Mouse (Mus musculus) neural tube, embryonic 13.5 days (tissue): ENCODE results near the gene Myo1c. TPM values are rescaled to one million over a fixed set of nuclear protein-coding genes. Genes with fewer than 3 reads are reported as not detected.

ENCODE experiments used
- ATAC-seq: fragments of 200-750 bp; cut with Nextera tagmentation; 2 replicates; pipeline ENCODE4 v1.8.0; 2017; ENCODE audit warnings: low read depth, mild to moderate bottlenecking, moderate TSS enrichment, moderate library complexity
- H3K27ac ChIP-seq: fragments of 300-500 bp; sonication (generic); replicated peaks from 2 replicates; pipeline ENCODE4 v1.5.1; 2015; ENCODE audit warnings: moderate library complexity, mild to moderate bottlenecking, inconsistent platforms
- H3K27me3 ChIP-seq: fragments of 300-500 bp; sonication (generic); 2 replicates; pipeline ENCODE4 v1.6.1; 2015; ENCODE audit warnings: mild to moderate bottlenecking, inconsistent platforms
- H3K36me3 ChIP-seq: fragments of 300-500 bp; sonication (generic); 2 replicates; pipeline ENCODE4 v1.6.1; 2015; ENCODE audit warnings: mild to moderate bottlenecking, inconsistent platforms
- H3K4me1 ChIP-seq: fragments of 300-500 bp; sonication (generic); replicated peaks from 2 replicates; pipeline ENCODE4 v1.6.1; 2015; ENCODE audit warnings: inconsistent platforms
- H3K4me2 ChIP-seq: fragments of 300-500 bp; sonication (generic); 2 replicates; pipeline ENCODE4 v1.6.1; 2015; ENCODE audit warnings: inconsistent platforms, mild to moderate bottlenecking, moderate library complexity
- H3K4me3 ChIP-seq: fragments of 300-500 bp; sonication (generic); 2 replicates; pipeline ENCODE4 v1.5.1; 2015; ENCODE audit warnings: mild to moderate bottlenecking, inconsistent platforms
- H3K9ac ChIP-seq: fragments of 300-500 bp; sonication (generic); 2 replicates; pipeline ENCODE4 v1.6.1; 2015; ENCODE audit warnings: moderate library complexity, mild to moderate bottlenecking, inconsistent platforms
- H3K9me3 ChIP-seq: fragments of 300-500 bp; sonication (generic); 2 replicates; pipeline ENCODE4 v1.6.1; 2016; ENCODE audit warnings: inconsistent platforms
- WGBS: fragments of 180-500 bp; shearing (Covaris S2); methylation state at CpG from one replicate; pipeline ENCODE4 v1.1.7; 2015; 5-methylcytosine and 5-hydroxymethylcytosine counted together
- polyA plus RNA-seq: library from polyadenylated mRNA; unstranded; fragments of >200 nt; fragmentation: Nextera tagmentation; extraction: Ambion mirVana; gene quantifications from 2 replicates; pipeline ENCODE4 v1.2.1, GENCODE M21; 2015

The Myo1c gene
- polyA plus RNA-seq, 1 experiment from 2014 or later = 10.7 TPM

DNA sequence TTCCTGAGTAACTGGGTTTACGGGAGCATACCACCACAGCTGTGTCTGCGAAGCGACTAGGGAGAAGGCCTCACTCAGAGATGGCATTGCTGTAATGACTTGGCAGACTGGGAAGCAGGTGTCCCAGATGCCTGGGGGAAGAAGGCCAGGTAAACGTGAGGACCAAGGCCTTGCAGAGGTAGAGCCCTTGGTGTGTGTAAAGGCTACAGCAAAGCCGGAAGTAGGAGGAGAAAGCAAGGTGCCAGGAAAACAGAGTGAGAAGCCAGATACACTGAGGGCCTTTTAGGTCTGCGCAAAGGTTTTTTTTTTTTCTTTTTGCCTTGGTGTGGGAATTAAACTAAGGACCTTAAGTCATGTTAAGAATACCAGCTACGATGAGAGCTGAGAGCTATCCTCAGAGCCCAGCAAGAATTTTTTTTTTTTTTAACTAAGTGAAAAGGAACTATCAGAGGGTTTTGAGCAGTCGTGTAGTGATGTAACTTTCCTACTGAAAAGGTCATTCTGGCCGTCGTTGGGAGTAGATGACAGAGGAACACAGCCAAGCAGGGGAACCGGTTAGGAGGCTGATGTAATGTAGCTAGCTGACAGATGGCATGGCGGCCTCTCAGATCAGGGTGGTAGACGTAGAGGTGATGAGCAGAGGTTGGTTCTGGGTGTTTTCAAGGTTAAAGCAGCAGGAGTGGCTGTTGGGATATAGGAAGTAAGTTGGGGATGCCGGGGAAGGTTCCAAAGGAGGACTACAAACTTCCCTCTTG, 8.9 kb downstream of the Myo1c start:
- Histone ChIP-seq H3K9ac (no peak overlapping the region), H3K4me2 (no peak overlapping the region), H3K27me3 (peaks cover 27% of the 10 kb centered on the region), H3K9me3 (no peaks in the 10 kb centered on the region), H3K36me3 (peaks cover 21% of the 10 kb centered on the region; the same call in 1 of the 2 replicates), H3K4me3 (no peak overlapping the region), H3K4me1 (peaks cover 27% of the 10 kb centered on the region), H3K27ac (no peak overlapping the region)
- 83% methylated on average over 14 of the region's 14 CpGs for WGBS
- ATAC-seq = no peak

DNA sequence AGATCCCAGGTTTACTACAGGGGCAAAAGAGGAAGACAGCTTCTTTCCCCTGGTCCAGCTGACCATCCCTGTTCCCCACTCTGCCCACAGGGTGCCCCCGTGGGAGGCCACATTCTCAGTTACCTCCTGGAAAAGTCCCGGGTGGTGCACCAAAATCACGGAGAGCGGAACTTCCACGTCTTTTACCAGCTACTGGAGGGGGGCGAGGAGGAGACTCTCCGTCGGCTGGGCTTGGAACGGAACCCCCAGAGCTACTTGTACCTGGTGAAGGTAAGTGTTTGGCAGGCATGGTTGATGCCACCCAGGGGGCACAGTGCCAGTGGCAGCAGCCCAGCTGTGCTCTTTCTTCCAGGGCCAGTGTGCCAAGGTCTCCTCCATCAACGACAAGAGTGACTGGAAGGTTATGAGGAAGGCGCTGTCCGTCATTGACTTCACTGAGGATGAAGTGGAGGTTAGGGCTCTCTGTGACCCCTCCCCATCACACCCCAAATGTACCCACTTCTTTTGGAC, 9.8 kb downstream of the Myo1c start:
- no peak for ATAC-seq
- Histone ChIP-seq H3K27ac (no peak overlapping the region), H3K4me1 (peaks cover 20% of the 10 kb centered on the region), H3K9ac (no peak overlapping the region), H3K4me3 (no peak overlapping the region), H3K27me3 (peaks cover 18% of the 10 kb centered on the region), H3K4me2 (no peak overlapping the region), H3K36me3 (peaks cover 21% of the 10 kb centered on the region; the same call in 1 of the 2 replicates), H3K9me3 (no peaks in the 10 kb centered on the region)
- WGBS = 91% methylated on average over 12 of the region's 12 CpGs

DNA sequence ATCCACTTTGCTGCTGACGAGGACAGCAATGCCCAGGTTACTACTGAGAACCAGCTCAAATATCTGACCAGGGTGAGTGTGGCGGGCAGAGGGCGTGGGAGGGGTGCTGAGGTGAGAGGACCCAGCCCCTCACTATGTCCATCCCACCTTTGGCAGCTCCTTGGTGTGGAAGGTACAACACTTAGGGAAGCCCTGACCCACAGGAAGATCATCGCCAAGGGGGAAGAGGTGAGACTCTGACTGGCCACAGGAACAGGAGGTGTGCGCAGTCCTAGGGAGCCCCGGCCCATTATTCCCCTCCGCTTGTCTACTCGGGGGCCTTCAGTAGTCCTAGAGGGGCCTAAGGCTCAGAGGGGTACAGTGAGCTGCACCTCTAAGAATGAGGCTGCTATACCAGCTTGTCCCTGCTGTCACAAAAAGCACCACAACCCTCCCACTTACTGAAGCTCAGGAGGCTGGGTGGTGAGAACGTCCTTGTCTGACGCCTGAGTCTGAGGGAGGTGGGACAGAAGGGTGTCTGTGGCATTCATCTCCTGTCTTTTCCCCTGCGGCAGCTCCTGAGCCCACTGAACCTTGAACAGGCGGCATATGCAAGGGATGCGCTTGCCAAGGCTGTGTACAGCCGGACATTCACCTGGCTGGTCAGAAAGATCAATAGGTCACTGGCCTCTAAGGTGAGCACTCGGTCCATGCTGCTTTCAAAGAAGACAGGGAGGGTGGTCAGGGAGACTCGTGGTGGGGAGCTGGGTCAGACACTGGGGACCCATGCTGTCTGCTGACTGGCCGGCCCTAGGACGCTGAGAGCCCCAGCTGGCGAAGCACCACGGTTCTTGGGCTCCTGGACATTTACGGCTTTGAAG, 10.9 kb downstream of the Myo1c start:
- no peak for ATAC-seq
- Histone ChIP-seq H3K4me1 (peaks cover 11% of the 10 kb centered on the region), H3K27me3 (peaks cover 11% of the 10 kb centered on the region), H3K4me3 (no peak overlapping the region), H3K9me3 (no peaks in the 10 kb centered on the region), H3K9ac (no peak overlapping the region), H3K36me3 (peaks cover 28% of the 10 kb centered on the region), H3K27ac (no peak overlapping the region), H3K4me2 (no peak overlapping the region)
- 91% methylated on average over 21 of the region's 21 CpGs for WGBS

DNA sequence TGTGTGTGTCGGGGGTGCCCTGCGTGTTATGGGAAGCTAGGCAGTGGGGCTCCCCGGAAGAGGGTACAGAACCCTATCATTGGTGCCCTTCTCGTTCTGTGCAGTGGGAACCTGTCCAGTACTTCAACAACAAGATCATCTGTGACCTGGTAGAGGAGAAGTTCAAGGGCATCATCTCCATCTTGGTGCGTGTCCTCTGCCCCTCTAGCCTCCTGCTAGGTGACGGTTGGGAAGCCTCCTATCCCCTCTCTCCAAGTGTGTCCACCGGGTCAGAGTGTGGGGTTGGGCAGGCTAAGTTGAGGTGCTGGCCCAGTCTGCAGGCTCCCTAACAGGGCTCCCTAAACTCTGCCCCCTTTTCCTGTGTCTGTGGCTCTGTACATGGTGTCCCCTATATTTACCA, 11.8 kb downstream of the Myo1c start:
- no peak for ATAC-seq
- Histone ChIP-seq H3K9me3 (no peaks in the 10 kb centered on the region), H3K4me3 (no peak overlapping the region), H3K4me1 (peaks cover 2% of the 10 kb centered on the region; the same call in 1 of the 2 replicates), H3K36me3 (peaks cover 31% of the 10 kb centered on the region), H3K27ac (no peak overlapping the region), H3K27me3 (peaks cover 2% of the 10 kb centered on the region; the same call in 1 of the 2 replicates), H3K9ac (no peak overlapping the region), H3K4me2 (no peak overlapping the region)
- 88% methylated on average over 7 of the region's 7 CpGs for WGBS

DNA sequence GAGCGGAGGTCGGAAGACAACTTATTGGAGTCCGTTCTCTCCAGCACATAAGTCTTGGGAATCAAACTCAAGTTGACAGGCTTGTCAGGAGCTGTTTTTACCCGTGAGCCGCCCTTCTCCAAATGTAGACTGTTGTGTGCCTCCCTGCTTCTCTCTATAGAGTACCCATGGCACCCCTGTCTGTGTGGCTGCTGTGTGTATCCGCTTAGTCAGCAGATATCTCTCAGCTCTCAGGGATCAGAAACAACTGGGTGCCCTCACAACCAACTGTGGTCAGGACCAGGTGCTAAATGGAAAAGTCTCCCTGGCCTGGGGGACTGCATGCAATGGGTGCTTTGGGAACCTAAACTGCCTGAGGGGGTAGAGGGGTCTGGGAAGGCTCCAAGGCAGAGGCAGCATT, 16.0 kb downstream of the Myo1c start:
- ATAC-seq = no peak
- Histone ChIP-seq H3K9me3 (no peaks in the 10 kb centered on the region), H3K27me3 (no peaks in the 10 kb centered on the region), H3K9ac (no peak overlapping the region), H3K4me1 (peaks cover 1% of the 10 kb centered on the region; the same call in 1 of the 2 replicates), H3K4me3 (no peak overlapping the region), H3K36me3 (peaks cover 41% of the 10 kb centered on the region), H3K27ac (no peak overlapping the region), H3K4me2 (no peak overlapping the region)
- 94% methylated on average over 6 of the region's 6 CpGs for WGBS

DNA sequence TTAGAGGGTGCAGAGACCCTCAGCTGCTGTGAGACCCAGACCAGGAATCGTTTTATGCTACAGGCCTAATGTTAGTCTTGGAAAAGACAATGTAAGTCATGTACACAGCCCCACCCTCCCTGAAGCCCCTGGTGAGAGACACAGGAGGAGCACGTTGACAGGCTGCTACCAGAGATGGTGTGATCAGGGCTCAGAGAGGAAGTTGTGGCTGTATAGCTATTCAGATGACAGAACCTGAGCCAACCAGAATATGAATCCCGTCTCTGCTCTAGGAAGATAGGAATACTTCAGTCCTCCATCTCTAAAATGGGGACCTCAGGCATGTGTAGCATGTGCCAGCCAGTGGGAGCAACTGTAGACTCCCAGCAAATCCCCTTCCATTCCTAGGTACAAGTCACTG, 18.3 kb downstream of the Myo1c start:
- Histone ChIP-seq H3K27me3 (no peaks in the 10 kb centered on the region), H3K9ac (no peak overlapping the region), H3K36me3 (peaks cover 25% of the 10 kb centered on the region), H3K4me3 (no peak overlapping the region), H3K4me2 (no peak overlapping the region), H3K4me1 (peaks cover 10% of the 10 kb centered on the region; the same call in 1 of the 2 replicates), H3K9me3 (no peaks in the 10 kb centered on the region), H3K27ac (no peak overlapping the region)
- ATAC-seq = no peak
- WGBS = 85% methylated on average over 3 of the region's 3 CpGs

DNA sequence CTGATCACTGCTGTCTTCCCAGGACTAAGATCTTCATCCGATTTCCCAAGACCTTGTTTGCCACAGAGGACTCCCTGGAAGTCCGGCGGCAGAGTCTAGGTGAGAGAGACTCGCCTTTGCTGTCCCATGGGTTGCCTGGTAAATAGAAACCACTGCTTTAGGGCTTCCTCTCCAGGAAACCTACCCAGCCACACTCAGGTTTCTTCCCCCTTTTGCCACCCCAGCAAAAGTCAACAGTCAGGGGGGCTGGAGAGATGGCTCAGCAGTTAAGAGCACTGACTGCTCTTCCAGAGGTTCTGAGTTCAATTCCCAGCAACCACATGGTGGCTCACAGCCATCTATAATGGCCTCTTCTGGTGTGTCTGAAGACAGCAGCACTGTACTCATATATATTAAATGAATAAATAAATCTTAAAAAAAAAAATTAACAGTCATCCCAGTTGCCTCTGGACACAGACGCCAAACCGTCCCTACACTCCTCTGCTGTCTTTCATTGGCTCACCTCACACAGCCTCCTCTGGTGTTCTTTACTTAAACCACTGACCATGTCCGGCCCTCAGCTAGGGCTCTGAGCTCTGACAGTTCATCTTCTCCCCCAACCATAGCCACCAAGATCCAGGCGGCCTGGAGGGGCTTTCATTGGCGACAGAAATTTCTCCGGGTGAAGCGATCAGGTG, 19.0 kb downstream of the Myo1c start:
- H3K36me3 ChIP-seq = peaks cover 25% of the 10 kb centered on the region

DNA sequence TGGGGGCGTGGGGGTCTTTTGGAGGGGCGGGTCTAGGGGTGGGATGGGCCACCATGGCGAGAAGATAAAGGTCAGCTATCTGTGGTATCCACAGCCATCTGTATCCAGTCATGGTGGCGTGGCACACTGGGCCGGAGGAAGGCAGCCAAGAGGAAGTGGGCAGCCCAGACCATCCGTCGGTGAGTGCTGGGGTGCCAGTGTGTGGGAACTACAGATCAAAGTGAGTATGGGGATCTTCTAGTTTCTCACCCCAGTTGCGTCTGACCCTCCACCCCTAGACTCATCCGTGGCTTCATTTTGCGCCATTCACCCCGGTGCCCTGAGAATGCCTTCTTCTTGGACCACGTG, 19.5 kb downstream of the Myo1c start:
- no peak overlapping the region for H3K4me2 ChIP-seq
- H3K4me3 ChIP-seq = no peak overlapping the region
- peaks cover 25% of the 10 kb centered on the region for H3K36me3 ChIP-seq
- no peaks in the 10 kb centered on the region for H3K27me3 ChIP-seq
- 87% methylated on average over 12 of the region's 12 CpGs for WGBS
- no peaks in the 10 kb centered on the region for H3K9me3 ChIP-seq
- H3K27ac ChIP-seq = no peak overlapping the region
- ATAC-seq = no peak
- no peak overlapping the region for H3K9ac ChIP-seq
- peaks cover 10% of the 10 kb centered on the region; the same call in 1 of the 2 replicates for H3K4me1 ChIP-seq

More for the DNA sequence above, 19.0 kb downstream of the Myo1c start:
- H3K27ac ChIP-seq = no peak overlapping the region
- no peaks in the 10 kb centered on the region for H3K9me3 ChIP-seq
- ATAC-seq = no peak
- peaks cover 10% of the 10 kb centered on the region; the same call in 1 of the 2 replicates for H3K4me1 ChIP-seq
- no peak overlapping the region for H3K4me3 ChIP-seq
- H3K4me2 ChIP-seq = no peak overlapping the region
- H3K27me3 ChIP-seq = no peaks in the 10 kb centered on the region
- no peak overlapping the region for H3K9ac ChIP-seq
- 87% methylated on average over 11 of the region's 11 CpGs for WGBS

DNA sequence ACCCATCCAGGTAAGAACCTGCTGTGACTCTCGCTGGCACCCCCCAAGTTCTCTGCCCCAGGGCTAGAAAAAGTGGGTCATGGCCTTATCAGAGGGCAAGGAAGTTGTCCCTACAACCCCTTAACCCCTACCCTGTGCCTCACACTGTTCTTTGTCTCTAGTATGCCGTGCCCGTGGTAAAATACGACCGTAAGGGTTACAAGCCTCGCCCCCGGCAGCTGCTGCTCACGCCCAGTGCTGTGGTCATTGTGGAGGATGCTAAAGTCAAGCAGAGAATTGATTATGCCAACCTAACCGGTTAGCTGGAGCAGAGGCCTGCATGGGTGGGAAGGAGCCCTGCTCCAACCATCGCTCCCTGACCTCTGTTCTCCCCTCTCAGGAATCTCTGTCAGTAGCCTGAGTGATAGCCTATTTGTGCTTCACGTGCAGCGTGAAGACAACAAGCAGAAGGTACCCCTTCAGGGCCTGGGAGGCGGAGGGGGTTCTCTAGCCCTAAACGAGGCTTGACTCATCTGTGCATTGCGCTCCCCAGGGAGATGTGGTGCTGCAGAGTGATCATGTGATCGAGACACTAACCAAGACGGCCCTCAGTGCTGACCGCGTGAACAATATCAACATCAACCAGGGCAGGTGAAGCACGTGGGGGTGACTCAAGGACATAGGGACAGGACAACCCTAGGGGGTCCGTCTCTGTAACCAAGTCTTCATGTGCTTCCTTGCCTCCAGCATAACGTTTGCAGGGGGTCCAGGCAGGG, 21.3 kb downstream of the Myo1c start:
- ATAC-seq = no peak
- WGBS = 56% methylated on average over 22 of the region's 22 CpGs
- H3K27me3 ChIP-seq = no peaks in the 10 kb centered on the region

DNA sequence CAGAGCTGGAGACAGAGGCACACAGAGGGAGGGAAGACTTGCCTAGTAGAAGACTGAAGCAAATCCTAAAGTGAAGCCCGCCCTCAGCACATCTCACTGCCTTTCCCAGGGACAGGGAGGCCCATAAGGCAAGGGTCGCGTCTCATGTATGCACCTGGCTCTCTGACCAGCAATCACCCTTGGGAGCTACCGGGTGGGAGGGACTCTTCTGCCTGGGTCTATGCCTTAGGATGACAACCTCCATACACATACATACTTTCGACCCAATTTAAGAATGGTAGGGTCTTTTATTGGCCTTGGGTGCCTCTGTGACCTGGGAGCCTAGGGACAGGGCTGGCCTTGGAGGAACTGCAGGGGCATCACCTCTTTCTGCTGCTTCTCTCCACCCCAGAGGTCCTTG, 23.1 kb downstream of the Myo1c start:
- peaks cover 7% of the 10 kb centered on the region for H3K36me3 ChIP-seq
- peaks cover 11% of the 10 kb centered on the region for H3K4me1 ChIP-seq
- H3K27ac ChIP-seq = no peak overlapping the region
- no peak overlapping the region for H3K4me3 ChIP-seq
- H3K9me3 ChIP-seq = no peaks in the 10 kb centered on the region
- H3K27me3 ChIP-seq = no peaks in the 10 kb centered on the region
- H3K4me2 ChIP-seq = no peak overlapping the region
- 93% methylated on average over 5 of the region's 5 CpGs for WGBS
- no peak for ATAC-seq
- no peak overlapping the region for H3K9ac ChIP-seq

More for the DNA sequence above, 21.3 kb downstream of the Myo1c start:
- no peak overlapping the region for H3K4me3 ChIP-seq
- H3K9me3 ChIP-seq = no peaks in the 10 kb centered on the region
- no peak overlapping the region for H3K27ac ChIP-seq
- no peak overlapping the region for H3K4me2 ChIP-seq
- H3K36me3 ChIP-seq = peaks cover 16% of the 10 kb centered on the region
- H3K9ac ChIP-seq = no peak overlapping the region
- H3K4me1 ChIP-seq = peaks cover 10% of the 10 kb centered on the region; the same call in 1 of the 2 replicates

DNA sequence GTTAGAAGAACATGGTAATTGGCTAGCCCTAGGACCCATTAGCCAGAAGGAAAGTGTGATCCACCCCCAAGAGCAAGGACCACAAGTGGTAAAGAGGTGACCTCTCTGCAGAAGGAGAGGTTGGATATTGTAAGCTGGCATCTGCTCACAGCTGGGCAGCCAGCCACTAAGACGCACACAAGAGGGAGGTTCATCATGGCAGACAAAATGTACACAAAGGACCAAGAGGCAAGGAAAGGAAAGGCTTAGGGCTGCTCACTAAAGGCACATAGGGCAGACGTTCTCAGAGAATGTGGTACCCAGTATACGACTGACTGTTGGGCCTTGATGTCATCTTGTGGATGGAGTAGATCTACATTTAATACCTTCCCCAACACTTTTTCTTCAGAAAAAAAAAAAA, 24.6 kb downstream of the Myo1c start:
- H3K27ac ChIP-seq = no peak overlapping the region
- 92% methylated on average over 3 of the region's 3 CpGs for WGBS
- ATAC-seq = no peak
- no peaks in the 10 kb centered on the region for H3K9me3 ChIP-seq
- no peak overlapping the region for H3K4me2 ChIP-seq
- no peaks in the 10 kb centered on the region for H3K36me3 ChIP-seq
- H3K9ac ChIP-seq = no peak overlapping the region
- H3K27me3 ChIP-seq = no peaks in the 10 kb centered on the region
- no peak overlapping the region for H3K4me3 ChIP-seq
- H3K4me1 ChIP-seq = peaks cover 16% of the 10 kb centered on the region
